Mouse (Mus musculus): Measurements from ENCODE around the gene Insl3.
"Not testable (repeated sequence)": the region's sequence is repeated elsewhere in the genome, so short reads cannot be mapped to it uniquely, and the experiment has no call there.

Insl3 gene

GRCm38 (mm10) chr8:71709134-71709799, 20.3 kb downstream of the Insl3 start:
- no peak for DNase-seq (ENCODE audit: low spot score in 2 of 2)

- peak; percentile 61 to 79 for DNase-seq (ENCODE audit: low spot score in 2 of 2)
Measured at GRCm38 (mm10) chr8:71709800-71710446, 20.9 kb downstream of the Insl3 start.

DNA sequence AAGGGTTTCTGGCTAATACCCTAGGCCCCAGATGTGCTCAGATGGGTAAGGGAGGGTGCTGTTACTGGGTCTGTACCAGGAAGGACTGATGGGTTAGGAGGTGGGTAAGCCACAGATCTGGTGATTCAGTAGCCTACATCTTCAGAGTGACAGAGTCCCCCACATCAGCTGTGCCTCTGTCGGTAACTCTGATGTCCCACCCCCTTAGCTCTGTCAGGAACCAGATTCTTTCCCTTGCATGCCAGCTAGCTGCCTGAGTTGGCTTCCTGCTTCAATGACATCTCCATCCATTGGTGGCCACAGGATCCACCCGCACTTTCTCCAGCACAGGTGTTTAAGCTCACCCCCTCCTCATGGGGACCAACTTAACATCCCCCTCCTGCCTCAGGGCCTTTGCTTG, 22.6 kb downstream of the Insl3 start:
- no peak for DNase-seq (ENCODE audit: low spot score in 2 of 2)

- no peak for DNase-seq (ENCODE audit: low spot score in 2 of 2)
Measured at GRCm38 (mm10) chr8:71715531-71715930, 26.5 kb downstream of the Insl3 start.

DNA sequence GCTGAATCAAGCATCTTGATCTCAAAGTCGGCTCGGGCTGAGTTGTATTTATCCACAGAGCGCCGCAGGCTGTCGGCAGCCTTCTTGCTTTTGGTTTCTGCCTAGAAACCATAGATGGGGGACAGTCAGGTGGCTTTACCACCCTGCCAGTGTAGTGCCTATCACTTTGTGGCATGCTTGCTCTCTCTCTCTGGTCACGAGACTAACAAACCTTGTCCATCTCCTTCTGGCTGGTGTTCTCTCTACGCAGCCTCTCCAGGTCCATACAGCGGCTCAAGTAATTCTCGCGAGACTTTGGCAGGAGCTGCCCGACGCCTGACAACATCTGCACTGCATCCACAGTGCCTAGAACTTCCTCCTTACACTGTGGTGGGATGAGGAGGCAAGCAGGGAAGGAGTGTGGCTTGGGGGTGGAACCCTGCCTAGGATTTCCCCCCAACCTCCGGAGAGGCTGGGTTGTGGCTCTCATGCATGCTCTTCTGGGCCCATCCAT, 27.6 kb downstream of the Insl3 start:
- no peak for DNase-seq (ENCODE audit: low spot score in 2 of 2)

GRCm38 (mm10) chr8:71717096-71717495, 28.1 kb downstream of the Insl3 start:
- DNase-seq (ENCODE audit: low spot score in 2 of 2): no peak

DNA sequence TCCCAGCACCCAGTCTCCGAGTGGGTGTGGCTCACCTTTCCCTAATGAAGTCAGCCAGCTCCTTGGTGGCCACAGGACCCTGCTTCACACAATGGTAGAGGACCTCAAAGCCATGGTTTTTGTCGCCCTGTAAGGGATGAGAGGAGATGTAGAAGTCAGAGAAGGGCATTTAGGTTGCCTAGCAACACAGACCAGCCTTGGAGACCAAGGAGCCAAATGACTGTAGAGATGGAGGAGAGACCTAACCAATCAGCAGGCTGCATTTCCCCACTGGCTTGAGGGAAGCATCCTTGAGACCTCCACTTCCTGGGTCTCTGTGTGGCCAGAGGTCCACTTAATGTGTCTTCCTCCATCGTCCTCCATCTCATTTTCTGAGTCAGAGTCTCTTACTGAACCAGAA, 29.2 kb downstream of the Insl3 start:
- DNase-seq (ENCODE audit: low spot score in 2 of 2): no peak

DNA sequence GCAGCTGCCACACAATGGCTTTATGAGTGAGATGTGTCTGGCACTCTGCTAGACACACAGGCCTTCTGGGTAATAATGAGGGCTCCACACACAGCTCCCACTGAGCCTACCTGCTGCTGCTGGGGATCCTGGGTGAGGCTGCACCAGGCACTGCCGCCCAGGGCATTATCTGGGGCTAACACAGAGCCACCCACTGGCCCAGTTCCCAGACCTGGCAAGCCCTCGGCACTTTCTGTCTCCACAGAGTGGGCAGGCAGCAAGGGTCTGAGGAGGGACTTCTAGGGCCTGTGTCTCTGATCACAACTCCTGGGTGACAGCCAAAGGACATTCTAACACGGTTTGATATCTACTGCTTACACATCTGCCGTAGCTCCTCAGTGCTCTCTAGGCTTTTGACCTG, 30.2 kb downstream of the Insl3 start:
- no peak for DNase-seq (ENCODE audit: low spot score in 2 of 2)

GRCm38 (mm10) chr8:71719928-71720457, 31.0 kb downstream of the Insl3 start:
- no peak for DNase-seq (ENCODE audit: low spot score in 2 of 2)

GRCm38 (mm10) chr8:71723047-71723551, 34.1 kb downstream of the Insl3 start:
- peak; percentile 86 for DNase-seq (ENCODE audit: low spot score in 2 of 2)

- DNase-seq (ENCODE audit: low spot score in 2 of 2): peak in 1 of 2 experiments; percentile 41
Measured at GRCm38 (mm10) chr8:71724389-71724788, 35.4 kb downstream of the Insl3 start.

- peak; percentile 70 to 82 for DNase-seq (ENCODE audit: low spot score in 2 of 2)
Measured at GRCm38 (mm10) chr8:71725122-71725924, 36.3 kb downstream of the Insl3 start, which contains the start of gene Fcho1. TSS of gene Fcho1 (minus strand) at chr8:71725716.

DNA sequence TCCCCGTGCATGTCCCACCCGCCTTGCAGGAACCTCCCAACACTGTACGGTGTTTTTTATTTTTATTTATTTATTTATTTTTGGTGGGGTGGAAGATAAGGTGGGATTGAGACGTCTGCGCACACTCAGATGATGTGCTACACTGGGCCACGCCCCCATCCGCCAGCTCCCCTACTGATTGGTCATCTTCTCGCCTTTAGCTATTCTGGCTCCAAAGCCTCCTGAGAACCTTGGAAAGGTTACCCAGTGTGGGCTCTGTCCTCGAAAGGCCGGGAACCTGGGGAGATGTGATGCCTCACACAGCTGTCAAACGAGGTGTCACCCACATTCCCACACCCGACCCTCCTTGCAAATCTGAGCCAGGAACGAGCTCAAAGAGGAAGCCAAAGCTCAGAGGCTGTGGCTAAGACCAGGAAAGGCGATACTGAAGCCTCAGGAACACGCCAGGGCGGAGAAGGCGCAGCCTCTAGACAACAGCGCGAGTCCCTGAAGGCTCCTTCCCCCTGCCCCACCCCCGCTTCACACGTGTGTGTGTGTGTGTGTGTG, 39.3 kb downstream of the Insl3 start:
- no peak for DNase-seq (ENCODE audit: low spot score in 2 of 2)

DNA sequence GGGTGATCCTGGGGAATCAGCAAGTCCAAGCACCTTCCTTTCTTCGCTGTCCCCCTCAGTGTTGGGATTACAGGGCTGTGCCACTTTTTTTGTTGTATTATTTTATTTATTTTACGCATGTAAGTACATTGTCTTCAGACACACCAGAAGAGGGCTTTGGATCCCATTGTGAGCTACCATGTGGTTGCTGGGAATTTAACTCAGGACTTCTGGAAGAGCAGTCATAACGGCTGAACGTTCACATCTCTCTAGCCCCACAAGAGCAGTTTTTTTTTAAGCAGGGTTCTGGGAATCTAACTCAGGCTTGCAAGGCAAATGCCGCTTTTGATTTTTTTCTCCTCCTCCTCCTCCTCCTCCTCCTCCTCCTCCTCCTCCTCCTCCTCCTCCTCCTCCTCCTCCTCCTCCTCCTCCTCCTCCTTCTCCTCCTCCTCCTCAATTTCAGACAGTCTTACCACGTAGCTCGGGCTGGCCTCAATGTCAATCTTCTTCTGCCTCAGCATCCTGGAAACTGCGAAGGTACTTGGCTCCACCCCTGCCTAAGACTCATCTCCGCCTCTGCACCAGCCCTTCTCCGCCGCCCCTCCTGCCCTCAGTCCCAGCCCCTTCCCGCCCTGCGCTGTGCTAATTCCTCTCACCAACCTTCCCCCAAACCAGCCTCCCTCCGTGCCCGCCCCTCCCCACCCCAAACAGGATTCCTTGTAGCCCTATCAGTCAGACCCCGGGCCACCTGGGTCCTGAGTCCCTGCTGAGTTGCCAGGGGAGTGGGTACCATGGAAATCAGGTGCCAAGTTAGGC, 40.0 kb downstream of the Insl3 start:
- DNase-seq (ENCODE audit: low spot score in 2 of 2): no peak

DNA sequence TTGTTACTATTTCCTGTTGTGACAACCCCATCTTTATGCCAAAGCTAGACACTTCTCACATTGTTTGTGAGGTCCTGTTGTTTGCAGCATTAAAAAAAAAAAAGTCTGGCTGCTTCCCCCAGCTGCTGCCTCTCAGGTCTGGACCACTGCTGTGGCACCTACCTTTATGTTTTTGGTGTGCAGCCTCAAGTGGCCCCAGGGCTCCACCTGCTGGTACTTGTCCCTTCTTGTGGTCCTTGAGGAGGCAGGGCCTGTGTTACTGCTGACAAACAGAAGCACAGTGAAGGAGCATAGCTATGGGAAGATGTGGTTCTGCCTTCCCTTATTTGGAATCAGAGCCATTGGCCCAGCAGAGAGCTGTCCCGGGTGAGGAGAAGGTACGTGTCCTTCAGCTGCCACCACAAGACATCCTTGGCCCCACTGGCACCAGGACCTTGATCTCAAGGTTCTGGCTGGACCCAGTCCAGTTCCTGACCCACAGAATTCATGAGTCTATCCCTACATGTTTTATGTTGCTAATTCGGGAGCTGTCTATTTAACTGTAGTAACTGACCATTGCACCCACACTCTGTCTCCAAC, 42.7 kb downstream of the Insl3 start:
- peak; percentile 56 to 79 for DNase-seq (ENCODE audit: low spot score in 2 of 2)

DNA sequence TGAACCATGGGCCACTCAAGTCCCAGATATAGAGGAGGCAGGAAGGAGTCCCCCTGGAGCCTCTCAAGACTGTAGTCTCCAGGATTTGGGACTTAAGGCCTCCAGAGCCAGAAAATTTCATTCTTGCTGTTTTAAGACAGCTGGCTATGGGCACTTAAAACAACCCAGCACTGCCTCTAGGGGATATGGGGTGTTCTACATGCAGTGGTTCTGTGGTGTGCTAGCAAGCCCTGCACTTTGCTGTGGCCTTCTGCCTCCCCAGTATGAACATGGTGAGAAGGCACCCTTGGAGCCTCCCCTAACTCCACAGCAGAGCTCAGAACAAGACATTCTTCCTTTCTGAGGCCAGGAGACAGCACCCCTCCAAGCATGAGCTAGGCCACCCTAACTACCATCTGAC, 49.3 kb downstream of the Insl3 start:
- DNase-seq (ENCODE audit: low spot score in 2 of 2): not testable (repeated sequence)
